Mouse (Mus musculus) v-Abl transformed pro-B cells (cell line): ENCODE data around the gene Ap1g1.
"Not testable (repeated sequence)": the region's sequence is repeated elsewhere in the genome, so short reads cannot be mapped to it uniquely, and the experiment has no call there.

ENCODE experiments used
- in situ Hi-C, 2 experiments: fragments of 400-800 bp; cut with MboI; formaldehyde crosslinking; loops; one replicate each; pipeline ENCODE4 v1.15.1; 2025; ENCODE audit not compliant: unreplicated experiment in 2 of 2

Ap1g1 gene

DNA sequence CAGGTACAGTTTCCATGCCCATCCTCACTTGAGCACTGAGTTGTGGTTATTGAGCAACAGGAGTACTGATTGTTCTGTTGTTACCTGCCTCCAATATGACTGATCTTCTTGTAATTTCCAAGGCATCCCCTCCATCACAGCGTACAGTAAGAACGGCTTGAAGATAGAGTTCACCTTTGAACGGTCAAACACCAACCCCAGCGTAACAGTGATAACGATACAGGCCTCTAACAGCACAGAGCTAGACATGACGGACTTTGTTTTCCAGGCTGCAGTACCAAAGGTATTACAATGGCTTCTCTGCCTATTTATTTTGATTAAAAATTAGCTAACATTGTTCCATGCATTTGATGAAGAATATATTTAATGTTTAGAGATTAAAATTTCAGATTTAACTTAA, 77.1 kb downstream of the Ap1g1 start:
- in situ Hi-C loops: loop anchor here in 1 of 2 experiments (10.0 kb wide), 1 partner anchor 149 kb away; no protein-coding TSS in a partner anchor

DNA sequence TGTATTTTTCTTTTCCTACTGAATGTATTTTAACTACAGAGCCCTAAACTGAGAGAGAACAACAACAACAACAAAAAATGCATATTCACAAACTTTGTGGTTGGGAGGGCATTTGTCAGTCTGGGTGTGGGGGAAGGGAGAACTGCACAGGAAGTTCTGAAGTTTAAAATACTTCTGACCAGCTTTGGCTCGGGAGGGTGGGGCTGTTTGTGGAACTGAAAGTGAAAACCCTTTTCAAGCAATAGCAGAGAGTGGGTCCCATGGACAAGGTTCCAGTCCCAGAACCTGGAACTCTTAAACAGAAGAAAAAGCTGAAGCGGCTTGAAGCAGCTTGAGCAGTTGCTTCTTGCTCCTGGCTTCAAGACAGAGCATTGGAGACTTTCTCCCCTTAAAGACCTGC, 85.0 kb downstream of the Ap1g1 start:
- in situ Hi-C loops: no loop called here

DNA sequence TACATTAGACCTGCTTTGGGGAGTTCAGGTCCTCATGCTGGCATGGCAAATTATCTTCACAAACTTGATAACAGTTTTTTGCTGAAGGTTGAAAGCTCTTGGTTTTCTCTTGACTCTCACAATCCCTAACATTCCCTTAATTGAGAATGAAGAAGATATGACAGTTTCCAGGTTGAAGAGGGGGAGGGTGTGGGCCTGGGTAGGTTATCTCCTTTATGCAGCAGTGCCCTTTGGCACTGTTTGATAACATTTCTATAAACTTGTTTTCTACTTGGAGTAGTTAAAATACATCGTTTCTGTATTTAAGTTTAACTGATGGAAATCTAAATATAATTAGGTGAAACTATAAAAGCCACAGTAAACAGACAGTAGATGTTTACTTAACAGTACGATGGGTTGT, 86.4 kb downstream of the Ap1g1 start:
- in situ Hi-C loops: no loop called here

DNA sequence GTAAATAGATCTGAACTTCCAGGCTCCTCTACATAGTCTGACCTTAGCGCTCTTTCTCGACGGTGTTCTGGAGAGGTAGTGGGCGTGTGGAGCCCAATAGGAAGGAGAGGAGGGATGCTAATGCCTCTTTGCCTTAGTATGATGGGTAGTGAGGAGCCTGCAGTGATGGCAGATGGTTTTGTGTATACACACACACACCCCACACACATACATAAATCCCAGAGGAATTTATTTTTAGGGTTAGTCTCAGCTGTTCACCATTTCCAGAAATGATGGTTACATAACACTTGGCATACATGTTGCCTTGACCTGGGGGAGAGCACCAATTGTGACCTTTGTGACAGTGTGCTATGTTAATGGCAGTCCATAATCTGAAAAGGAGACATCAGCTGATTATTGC, 87.2 kb downstream of the Ap1g1 start:
- in situ Hi-C loops: no loop called here

DNA sequence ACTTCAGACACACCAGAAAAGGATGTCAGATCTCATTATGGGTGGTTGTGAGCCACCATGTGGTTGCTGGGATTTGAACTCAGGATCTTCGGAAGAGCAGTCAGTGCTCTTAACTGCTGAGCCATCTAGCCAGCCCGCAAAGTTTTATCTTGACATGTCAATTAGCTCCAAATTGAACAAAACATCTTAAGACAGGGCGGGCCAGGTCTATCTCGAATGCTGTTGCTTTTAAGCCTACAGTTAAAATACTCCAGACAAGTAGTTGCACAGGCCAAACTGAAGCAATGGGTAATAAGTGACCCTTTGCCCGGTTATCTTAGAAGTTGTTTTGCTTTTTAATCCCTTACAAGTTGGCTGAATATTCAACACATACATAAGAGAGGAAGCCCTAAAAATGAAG, 88.3 kb downstream of the Ap1g1 start:
- in situ Hi-C loops: no loop called here

DNA sequence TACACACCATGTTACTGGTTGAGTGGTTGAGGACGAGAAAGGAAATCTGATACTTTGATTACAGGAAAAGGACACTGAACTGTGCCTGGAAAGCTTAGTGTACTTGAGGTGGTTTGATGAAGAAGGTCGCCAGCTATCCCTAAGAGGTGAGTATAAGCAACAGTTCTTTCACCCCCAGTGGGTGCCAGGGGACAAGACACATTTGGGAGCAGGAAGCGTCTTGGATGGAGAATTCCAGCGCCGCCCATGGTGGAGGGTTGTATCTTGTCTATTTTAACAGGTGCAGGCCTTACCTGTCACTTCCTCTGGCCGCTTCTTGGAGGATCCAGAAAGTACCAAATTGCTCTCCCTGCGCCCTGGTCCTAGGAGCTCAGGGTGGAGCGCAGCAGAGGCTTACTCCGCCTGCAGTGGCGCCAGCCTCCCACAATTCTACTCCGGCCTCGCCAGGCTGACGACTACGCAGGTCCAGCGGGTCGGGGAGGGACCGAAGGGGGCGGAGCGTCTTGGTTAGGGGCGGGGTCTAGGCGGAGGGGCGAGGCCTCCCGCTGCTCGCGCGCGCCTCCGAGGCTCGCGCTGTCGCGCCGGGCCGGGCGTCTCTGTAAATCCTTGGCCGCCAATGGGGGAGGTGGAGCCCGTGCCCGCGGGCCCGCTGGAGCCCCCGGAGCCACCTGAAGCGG, 89.8 kb downstream of the Ap1g1 start, which contains the start of gene Phlpp2:
Gene Phlpp2 (plus strand): TSS at position 540 of the 677 bp plus-strand sequence.
- in situ Hi-C loops: no loop called here

DNA sequence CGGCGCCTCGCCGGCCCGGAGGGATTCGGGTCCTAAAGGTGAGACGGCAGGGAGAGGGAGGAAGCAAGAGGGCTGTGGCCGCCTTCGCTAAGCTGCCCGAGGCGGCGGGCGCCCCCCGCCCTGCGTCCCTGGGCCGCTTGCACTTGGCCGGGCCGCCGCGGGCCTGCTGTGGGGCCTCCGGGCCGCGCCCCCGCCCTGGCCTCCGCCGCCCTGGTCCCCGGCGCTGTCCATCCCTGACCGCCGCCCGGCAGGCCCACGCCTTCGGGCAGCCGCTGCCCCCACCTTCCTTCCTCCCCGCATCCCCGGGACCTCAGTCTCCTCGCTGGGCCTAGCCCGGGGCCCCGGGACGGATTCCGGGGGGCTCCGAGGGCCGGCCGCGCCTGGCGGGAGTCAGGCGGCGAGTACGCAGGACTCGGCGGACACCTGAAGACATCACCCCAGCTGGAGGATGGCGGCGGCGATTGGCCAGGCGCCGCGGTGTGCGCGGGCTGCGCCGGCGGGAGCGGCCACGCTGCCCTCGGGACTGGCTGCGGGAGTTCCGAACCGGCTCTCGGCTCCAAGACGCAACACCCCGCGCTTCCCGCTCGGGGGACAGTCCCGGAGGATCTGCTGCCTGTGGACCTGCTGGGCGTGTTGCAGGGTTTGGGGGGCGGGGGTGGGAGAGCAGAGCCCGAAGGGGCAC, 90.5 kb downstream of the Ap1g1 start:
- in situ Hi-C loops: no loop called here

DNA sequence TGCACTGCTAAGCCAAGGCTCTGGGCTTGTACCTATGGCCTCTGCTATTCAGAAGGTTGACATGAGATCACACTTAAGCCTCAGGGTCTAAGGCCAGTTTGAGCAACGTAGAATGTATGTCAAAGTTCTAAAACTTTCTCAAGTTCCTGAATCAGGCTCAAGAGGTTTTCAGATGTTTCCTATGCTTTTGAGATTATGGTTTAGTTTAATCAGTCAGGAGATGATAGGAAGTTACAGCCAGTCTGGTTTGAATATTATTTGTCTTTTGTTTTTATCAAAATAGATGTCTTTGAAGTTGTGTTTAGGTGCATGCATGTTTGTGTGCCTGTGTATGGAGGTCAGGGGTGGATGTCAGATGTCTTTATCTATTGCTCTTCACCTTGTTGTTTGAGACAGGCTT, 92.7 kb downstream of the Ap1g1 start:
- in situ Hi-C loops: no loop called here

DNA sequence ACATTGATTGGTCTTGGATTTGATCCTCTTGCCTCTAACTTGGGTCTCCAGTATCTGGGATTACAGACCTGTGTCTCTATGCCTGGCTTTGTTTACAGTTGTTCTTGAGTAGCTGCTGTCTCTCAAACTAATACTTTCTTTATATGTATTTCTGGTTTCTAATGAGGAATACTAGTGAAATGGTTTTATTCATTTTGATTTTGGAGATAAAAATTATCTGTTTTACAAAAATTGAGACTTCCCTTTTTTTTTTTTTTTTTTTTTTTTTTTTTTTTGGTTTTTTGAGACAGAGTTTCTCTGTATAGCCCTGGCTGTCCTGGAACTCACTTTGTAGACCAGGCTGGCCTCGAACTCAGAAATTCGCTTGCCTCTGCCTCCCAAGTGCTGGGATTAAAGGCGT, 95.4 kb downstream of the Ap1g1 start:
- in situ Hi-C loops: not testable (repeated sequence)

DNA sequence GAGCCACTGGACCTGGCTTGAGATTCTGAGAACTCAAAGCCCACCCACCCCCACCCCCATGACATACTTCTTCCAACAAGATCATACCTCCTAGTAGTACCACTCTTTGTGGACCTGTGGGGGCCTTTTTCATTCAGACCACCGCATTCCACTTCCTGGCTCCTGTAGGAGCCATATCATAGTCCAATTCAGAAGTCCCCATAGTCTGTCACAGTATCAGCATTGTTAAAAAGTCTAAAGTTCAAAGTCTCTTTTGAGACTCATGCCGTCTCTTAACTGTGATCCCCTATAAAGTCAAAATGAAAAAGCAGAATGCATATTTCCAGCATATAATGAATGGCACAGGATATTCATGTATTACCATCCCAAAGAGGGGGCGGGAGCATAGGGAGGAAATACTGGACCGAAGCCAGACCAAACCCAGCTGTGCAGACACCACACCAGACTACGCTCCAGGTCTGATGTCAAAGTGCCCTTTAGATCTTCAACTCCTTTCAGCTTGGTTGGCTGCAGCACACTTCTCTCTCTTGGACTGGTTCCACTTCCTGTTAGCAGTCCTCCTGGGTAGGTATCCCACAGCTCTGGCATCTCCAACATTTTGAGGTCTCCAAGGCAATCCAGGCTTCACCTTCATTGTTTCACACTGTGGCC, 101.8 kb downstream of the Ap1g1 start:
- in situ Hi-C loops: no loop called here

DNA sequence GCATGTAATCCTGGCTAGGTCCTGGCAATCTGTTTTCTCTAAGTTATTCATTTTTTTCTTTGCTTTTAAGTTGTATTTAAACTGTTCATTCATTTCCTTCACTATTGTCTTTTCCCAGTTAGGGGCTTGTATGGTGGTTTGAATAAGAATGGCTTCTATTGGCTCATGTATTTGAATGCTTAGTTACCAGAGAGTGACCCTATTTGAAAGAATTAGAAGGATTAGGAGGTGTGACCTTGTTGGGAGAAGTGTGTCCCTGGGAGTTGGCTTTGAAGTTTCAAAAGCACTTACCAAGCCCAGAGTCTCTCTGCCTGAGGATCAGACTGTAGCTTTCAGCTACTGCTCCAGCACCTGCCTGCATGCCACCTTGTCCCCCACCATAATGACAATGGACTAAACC, 106.9 kb downstream of the Ap1g1 start:
- in situ Hi-C loops: no loop called here

DNA sequence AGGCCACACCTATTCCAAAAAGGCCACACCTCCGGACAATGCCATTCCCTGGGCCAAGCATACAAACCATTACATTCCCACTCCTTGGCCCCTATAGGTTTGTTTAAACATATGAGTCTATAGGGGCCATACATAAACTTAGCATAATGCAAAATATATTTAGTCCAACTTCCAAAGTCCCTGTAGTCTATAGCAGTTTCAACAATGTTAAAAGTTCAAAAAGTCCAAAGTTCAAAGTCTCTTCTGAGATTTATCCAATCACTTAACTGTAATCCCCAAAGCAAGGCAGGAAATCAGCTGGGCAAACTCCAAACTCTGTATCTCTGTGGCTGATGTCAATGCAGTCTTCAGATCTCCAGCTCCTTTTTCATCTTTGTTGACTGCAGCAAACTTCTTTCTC, 110.9 kb downstream of the Ap1g1 start:
- in situ Hi-C loops: no loop called here

DNA sequence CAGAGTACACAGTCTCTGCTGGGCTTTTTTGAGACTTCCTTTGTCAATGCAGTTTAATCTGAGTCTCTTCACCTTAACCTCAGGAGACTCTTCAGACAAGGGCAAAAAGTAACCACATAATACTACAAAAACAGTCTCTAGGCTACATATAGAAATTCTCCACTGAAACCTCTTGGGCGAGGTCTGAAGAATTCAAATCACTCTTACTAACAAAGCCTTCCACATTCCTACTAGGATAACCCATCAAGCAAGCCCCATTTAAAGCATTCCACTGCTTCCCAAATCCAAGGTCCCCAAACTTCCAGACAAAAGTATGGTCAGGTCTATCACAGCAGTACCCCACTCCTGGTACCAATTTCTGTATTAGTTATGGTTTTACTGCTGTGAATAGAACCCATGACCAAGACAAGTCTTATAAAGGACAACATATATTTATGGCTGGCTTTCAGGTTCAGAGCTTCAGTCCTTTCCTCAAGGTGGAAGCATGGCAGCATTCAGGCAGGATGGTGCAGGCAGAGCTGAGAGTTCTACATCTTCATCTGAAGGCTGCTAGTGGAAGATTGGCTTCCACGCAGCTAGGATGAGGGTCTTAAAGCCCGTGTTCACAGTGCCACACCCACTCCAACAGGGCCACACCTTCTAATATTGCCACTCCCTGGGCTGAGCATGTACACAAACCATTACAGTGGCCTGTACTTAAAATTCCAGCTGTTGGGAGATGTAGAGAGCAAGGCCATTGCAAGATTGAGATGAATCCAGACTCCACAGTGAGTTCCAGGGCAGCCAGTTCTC, 112.6 kb downstream of the Ap1g1 start:
- in situ Hi-C loops: no loop called here

DNA sequence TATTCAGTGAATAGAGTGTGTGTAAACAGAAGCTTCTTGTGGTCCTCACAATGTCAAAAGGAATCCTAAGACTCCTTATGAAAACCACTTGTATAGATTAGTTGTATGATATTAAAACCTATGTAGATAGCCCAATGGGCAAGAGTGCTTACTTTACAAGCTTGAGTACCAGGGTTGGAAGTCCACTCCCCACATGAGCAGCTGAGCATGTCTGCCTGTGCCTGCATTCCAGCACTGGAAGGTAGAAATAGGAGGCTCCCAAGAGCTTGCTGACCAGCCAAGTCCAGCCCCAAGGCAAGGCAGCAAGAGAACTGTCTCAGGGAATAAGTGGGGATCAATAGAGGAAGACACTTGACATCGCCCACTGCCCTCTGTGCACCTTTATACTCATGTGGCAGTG, 116.3 kb downstream of the Ap1g1 start:
- in situ Hi-C loops: no loop called here

DNA sequence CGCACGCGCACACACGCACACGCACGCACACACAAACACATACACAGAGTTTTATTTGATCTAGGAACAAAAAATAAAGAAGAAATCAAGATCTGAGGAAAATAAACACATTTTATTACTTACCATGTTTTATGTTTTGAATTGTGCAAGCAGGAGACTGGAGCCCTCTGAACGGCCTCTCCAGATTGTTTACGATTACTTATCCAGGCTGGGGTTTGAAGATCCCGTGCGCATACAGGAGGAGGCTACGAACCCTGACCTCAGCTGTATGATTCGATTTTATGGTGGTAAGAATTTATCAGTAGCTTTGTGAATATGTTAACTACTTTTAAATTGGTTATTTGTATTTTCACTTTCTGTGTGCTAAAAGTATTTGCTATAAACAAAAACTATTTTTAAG, 117.0 kb downstream of the Ap1g1 start:
- in situ Hi-C loops: no loop called here

DNA sequence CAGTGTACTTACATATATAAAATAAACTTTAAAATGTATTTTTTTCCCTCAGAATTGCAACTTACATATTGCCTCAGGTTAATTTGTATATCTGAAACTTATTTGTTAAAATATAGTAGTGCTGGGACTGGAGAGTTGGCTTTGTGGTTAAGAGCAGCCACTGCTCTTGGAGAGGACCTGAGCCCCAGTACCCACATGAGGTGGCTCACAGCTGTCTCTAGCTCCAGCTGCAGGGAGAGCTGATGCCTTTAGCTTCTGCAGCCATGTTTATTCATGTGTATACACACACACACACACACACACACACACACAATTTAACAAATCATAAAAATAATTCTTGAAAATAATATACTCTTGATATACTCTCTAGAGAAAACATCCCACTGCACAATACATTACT, 124.0 kb downstream of the Ap1g1 start:
- in situ Hi-C loops: no loop called here

DNA sequence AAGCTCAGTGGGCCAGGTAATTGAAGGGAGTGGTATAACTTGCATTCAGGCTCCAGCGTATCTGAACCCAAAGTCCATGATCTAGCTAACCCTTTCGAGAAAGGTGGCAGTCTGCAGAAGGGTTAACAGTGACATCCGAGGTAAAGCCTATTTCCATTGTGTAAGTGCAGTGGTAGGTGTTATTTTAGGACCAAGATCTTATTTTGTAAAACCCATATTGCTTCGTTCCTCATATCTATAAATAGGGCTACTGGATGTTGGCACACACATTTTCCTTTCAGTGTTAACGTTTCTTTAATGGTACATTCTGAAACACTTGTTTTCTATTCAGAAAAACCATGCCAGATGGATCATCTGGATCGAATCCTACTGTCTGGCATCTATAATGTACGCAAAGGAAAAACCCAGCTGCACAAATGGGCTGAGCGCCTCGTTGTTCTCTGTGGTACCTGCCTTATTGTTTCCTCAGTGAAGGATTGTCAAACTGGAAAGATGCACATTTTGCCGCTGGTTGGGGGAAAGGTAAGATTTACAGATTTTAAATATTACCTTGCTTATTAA, 125.6 kb downstream of the Ap1g1 start:
- in situ Hi-C loops: no loop called here

DNA sequence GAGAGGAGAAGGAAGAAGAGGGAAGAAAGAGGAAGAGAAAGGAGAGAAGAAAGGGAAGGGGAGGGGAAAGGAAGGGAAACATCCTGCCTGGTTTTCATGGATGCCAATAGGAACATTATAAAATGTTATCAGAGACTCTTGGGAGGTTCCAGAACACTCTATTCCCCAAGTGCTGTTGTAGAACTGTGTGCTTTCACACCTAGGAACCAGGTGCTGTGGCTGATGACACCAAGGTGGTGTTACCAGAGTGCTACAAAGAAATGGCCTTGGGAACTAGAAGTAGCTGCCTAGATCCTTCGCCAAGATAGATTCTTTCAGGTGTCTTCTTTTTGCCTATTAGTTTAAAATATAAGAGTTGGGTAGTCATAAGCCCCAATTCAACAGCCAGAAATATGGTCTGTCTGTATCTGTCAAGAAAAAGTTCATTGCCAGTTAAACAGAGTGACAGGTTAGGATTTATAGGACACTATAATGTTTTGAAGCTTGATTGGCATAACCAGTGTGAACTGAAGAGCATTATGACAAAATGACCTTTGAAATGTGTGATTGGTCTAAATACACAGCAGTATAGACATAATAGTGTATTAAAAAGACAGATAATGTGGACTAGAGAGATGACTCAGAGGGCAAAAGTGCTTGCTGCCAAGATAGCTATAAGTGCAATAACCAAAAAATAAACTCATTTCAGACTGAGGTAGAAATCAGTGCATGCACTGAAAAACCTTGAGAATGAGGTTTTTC, 126.7 kb downstream of the Ap1g1 start:
- in situ Hi-C loops: no loop called here

DNA sequence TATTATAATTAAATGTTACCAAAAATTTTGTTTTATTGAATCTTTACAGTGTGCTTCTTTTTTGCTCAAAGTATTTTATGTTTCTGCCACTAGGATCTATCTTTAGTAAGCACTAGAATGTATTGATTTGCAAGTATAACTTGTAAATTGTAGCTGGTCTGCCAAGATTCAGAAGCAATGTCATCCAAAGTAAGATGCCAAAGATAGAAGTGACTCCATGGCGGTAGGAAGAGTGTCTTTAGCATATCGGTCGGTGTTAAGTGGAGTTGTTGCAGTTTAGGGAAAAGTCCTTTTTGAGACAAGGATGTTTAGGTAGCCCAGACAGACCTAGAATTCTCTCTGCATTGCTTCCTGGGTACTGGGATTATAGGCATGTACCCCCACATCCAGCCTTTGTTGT, 128.6 kb downstream of the Ap1g1 start:
- in situ Hi-C loops: no loop called here

DNA sequence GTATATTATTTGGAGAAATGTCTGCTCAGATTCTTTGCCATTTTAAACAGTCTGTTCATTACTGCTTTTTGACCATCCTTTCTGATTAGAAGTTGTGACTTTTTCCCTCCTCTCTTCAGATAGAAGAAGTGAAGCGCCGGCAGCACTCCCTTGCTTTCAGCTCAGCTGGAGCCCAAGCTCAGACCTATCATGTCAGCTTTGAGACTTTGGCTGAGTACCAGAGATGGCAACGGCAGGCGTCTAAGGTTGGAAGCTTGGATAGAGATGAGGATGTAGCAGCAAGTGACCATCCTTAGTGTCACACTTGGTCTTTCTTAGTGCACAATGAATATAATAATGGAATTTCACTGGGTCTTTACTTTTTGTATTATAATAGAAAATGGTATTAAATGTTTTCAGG, 129.0 kb downstream of the Ap1g1 start:
- in situ Hi-C loops: no loop called here
